ENCODE assay signal across 1 mouse cellular context in the genomic region with DNA sequence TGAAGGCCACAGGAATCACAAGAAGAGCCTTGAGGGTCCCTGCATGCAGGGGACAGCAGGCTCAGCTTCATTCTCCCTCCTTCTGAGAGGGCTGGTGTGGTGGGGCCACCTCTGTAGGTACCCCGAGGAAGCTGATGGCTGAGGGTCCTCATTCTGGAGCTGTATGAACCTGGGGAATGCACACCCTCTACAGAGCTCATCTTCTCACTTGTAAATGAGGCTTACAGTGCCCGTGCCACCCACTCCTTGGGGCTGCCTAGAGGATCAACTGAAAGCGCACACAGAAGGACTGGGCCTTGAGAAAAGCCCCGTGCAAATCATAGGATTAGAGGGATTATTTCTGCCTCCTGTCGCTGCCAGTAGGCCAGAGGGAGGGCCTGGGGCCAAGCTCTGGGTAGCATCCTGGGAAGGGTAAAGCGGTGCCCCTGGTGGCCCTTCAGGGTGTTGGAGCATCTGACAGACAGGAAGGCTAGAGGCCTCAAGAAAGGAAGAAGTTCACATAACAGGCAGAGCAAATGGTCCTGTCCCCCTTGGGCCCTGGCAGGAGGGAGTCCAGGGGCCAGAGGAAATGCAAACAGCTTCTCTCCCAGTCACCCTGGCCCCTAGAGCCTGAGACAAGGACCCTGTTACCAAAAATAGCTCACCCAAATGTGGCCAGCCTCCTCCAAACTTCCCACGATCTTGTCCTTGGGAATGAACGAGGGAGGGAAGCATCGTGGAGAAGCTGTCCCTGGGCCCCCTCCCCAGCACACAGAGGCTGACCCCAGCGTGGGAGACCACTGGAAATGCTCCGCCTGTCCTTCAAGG.
TF ChIP-seq lines count a peak whose summit lies in the region.

No protein-coding gene starts in this region.

TF ChIP-seq in CH12.LX, 34 proteins besides CTCF, POLR2A, EP300 and RAD21:
- TF ChIP-seq MAZ (IDR thresholded peaks at IDR 0.05; ENCODE audit: low read depth, low read length) = no peak
- TF ChIP-seq PAX5 (IDR thresholded peaks at IDR 0.05; ENCODE audit: low read length) = no peak
- no peak for TF ChIP-seq TCF12 (IDR thresholded peaks at IDR 0.05; ENCODE audit: low read depth, low read length)
- TF ChIP-seq JUND (conservative IDR thresholded peaks at IDR 0.05; ENCODE audit: low read depth, low read length) = no peak
- TF ChIP-seq ZC3H11A (IDR thresholded peaks at IDR 0.05; ENCODE audit: low read depth, low read length) = no peak
- TF ChIP-seq KAT2A (IDR thresholded peaks at IDR 0.05; ENCODE audit: insufficient replicate concordance, low read length) = no peak
- no peak for TF ChIP-seq RCOR1 (conservative IDR thresholded peaks at IDR 0.05; ENCODE audit: low read depth, low read length)
- no peak for TF ChIP-seq MEF2A (IDR thresholded peaks at IDR 0.05; ENCODE audit: borderline replicate concordance, low read depth, low read length)
- no peak for TF ChIP-seq ETS1 (conservative IDR thresholded peaks at IDR 0.05; ENCODE audit: low read depth, low read length)
- no peak for TF ChIP-seq BHLHE40 (IDR thresholded peaks at IDR 0.05; ENCODE audit: low read depth, low read length)
- no peak for TF ChIP-seq MXI1 (IDR thresholded peaks at IDR 0.05; ENCODE audit: low read depth, low read length)
- TF ChIP-seq ZKSCAN1 (IDR thresholded peaks at IDR 0.05; ENCODE audit: borderline replicate concordance, low read depth, low read length) = no peak
- TF ChIP-seq CHD2 (IDR thresholded peaks at IDR 0.05; ENCODE audit: low read length) = no peak
- no peak for TF ChIP-seq ZNF384 (IDR thresholded peaks at IDR 0.05; ENCODE audit: low read depth, low read length)
- no peak for TF ChIP-seq POLR2AphosphoS2 (IDR thresholded peaks at IDR 0.05; ENCODE audit: low read depth, low read length)
- no peak for TF ChIP-seq TBP (conservative IDR thresholded peaks at IDR 0.05; ENCODE audit: low read depth, low read length)
- no peak for TF ChIP-seq NRF1 (IDR thresholded peaks at IDR 0.05; ENCODE audit: low read depth, low read length)
- TF ChIP-seq SIN3A (IDR thresholded peaks at IDR 0.05; ENCODE audit: low read length) = no peak
- TF ChIP-seq NELFE (IDR thresholded peaks at IDR 0.05; ENCODE audit: low read depth, low read length) = no peak
